Mouse (Mus musculus): ENCODE measurements around the gene Vmn1r48. TPM values are rescaled to one million over a fixed set of nuclear protein-coding genes. Genes with fewer than 3 reads are reported as not detected.

Gene Vmn1r48
- polyA plus RNA-seq (2017; shearing (Covaris generic)), result not detected

DNA sequence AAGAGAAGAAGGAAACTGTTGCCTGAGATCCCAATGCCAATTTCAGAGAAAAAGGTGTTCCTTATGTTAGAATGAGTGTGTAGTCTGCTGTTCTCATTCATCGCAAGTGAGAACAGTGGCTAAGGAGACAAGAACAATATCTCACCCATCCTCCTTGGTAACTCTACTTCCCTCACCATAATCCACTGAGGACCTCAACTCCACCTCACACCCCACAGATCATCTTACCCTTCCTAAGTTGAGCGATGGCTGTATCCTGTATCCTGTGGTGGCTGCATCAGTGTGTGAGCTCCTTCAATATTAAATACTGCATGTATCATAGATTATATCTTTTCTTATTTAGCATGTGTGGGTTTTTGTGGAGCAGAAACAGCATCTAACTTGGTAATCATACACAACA lies at the start of gene Vmn1r48:
TSS of gene Vmn1r48 (minus strand) at position 101 of the 400 bp plus-strand sequence.

DNA sequence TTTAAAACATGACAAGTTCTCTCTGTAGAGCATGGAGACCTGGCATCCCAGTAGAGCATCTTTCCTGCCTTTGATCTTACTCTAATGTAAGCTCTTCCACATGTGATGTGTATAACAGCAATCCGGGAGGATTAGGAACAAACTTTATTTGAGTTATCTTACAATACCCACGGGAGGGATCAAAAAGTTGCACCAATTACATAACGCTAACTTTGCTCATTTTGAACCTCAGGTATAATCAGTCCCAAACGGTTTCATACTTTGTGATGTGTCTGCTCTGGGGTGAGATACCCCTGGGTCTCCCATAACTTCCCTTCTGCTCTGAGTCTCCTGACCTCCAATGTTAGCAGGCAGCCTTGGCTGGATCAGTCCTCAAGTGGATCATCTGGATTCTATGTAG lies 41.8 kb upstream of the Vmn1r48 start, which contains the start of gene Vmn1r49:
TSS of gene Vmn1r49 (minus strand) at position 101 of the 400 bp plus-strand sequence.

DNA sequence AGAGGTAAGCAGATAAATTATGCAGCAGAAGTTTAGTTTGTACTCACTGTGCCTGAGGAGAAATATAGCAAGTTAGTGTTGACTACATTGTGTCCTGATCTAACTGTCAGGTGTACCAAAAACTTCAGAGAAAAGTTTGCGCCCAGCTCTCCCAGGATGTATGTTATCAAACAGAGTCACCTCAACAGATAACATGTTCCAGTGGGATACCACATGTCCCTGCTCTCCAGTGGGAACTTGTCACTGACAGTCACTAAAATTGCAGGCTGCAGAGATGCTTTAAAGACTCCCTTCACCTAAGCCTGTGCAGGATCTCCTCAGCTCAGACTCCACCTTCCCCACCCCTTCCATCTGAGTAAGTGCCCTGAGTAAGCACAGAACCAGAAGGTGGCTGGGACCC lies 20.8 kb downstream of the Vmn1r48 start, which contains the start of gene Vmn1r47:
TSS of gene Vmn1r47 (plus strand) at position 301 of the 400 bp plus-strand sequence.

Other genes starting within 250 kb of the Vmn1r48 start
- gene Vmn1r42, start 160.4 kb downstream of the Vmn1r48 start, polyA plus RNA-seq (2017; shearing (Covaris generic)), result not detected
- gene Vmn1r43, start 160.4 kb downstream of the Vmn1r48 start, polyA plus RNA-seq (2017; shearing (Covaris generic)), result 0.06 TPM
- gene Vmn1r44, start 153.2 kb downstream of the Vmn1r48 start, polyA plus RNA-seq (2017; shearing (Covaris generic)), result not detected
- gene Vmn1r45, start 96.2 kb downstream of the Vmn1r48 start, polyA plus RNA-seq (2017; shearing (Covaris generic)), result not detected
- 0.02 TPM for gene Vmn1r46, start 67.5 kb downstream of the Vmn1r48 start, polyA plus RNA-seq (2017; shearing (Covaris generic))
- not detected for gene Vmn1r47, start 20.7 kb downstream of the Vmn1r48 start, polyA plus RNA-seq (2017; shearing (Covaris generic))
- 0.06 TPM for gene Vmn1r49, start 41.7 kb upstream of the Vmn1r48 start, polyA plus RNA-seq (2017; shearing (Covaris generic))
- not detected for gene Vmn1r50, start 64.6 kb upstream of the Vmn1r48 start, polyA plus RNA-seq (2017; shearing (Covaris generic))
- not detected for gene Vmn1r51, start 85.8 kb upstream of the Vmn1r48 start, polyA plus RNA-seq (2017; shearing (Covaris generic))
- not detected for gene Vmn1r52, start 138.0 kb upstream of the Vmn1r48 start, polyA plus RNA-seq (2017; shearing (Covaris generic))
- gene V1ra8, start 166.0 kb upstream of the Vmn1r48 start, polyA plus RNA-seq (2017; shearing (Covaris generic)), result not detected
- gene Vmn1r53, start 187.6 kb upstream of the Vmn1r48 start, polyA plus RNA-seq (2017; shearing (Covaris generic)), result not detected
- gene Vmn1r54, start 209.5 kb upstream of the Vmn1r48 start, polyA plus RNA-seq (2017; shearing (Covaris generic)), result not detected

All from CD4-positive, CD25-positive, alpha-beta regulatory T cell (primary cell).